Mouse (Mus musculus) heart, postnatal 36 days (tissue): Measurements from ENCODE around the gene Tnfsf10. TPM values are rescaled to one million over a fixed set of nuclear protein-coding genes. Genes with fewer than 3 reads are reported as not detected.
A peak's percentile ranks its signal among the peaks of the same experiment; 100 is the strongest.
"Not testable (repeated sequence)": the region's sequence is repeated elsewhere in the genome, so short reads cannot be mapped to it uniquely, and the experiment has no call there.

ENCODE experiments used
- DNase-seq, 2 experiments: peaks; one replicate each; pipeline ENCODE4 v3.0.0; 2021 to 2022
- intact Hi-C: fragments of 180-260 bp; cut with DNase I; formaldehyde crosslinking; loops from one replicate; pipeline ENCODE4 v1.15.1; 2025
- total RNA-seq, 2 experiments: library from RNA; stranded (reverse); gene quantifications; 2 replicates each; pipeline ENCODE4 v1.2.3; 2021

Tnfsf10 gene
- total RNA-seq = 10 to 100 TPM in 1 of 2 experiments, 1 to 10 TPM in 1; 8.3 to 12.6 TPM

DNA sequence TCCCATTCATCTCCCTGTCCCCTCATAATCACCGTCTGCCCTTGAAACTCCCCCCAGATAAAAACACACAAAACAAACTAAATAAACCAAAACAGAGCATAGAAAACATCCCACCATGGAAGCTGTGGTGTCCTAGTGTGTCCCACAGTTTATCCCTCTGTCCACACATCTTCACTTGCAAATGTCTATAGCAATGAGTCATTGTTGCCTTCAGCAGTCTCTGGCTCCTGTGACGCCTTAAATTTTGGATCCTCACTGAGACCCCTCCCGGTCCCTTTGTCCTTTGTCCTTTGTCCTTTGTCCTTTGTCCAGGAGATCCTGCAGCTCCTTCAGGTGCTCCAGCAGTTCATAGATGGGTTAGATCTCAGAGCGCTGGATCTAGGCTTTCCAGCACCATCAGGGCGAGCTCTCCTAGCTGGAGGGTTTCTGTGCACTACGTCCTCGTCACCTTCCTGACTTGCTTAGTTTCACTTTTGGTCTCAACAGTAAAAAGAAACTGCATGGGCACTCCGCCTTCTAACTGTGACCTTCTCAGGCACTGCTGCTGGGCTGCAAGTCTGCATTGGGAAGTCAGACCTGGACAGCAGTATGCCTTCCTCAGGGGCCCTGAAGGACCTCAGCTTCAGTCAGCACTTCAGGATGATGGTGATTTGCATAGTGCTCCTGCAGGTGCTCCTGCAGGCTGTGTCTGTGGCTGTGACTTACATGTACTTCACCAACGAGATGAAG is at the start of gene Tnfsf10:
Tnfsf10 (plus strand) TSS at position 470 of the 729 bp plus-strand sequence.
- peak; percentile 60 to 63 for DNase-seq
- intact Hi-C loops = no loop called here

DNA sequence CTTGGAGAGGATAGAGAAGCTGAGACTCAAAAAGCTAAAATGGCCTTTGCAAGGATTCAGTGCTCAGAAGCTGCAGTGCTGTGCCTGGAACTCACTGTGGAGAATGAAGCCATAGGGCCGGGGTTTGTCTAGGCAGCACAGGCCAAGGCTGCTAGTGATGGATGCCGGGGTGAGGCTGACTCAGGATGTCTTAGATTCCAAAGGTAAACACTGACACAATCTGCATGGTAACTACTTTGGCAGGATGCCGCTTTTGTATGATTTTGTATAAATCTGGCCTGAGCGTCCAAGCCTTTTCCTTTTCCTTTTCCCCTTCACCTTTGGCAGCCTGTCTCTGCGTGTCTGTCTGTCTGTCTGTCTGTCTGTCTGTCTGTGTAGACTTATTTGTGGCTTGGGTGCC is 49.5 kb upstream of the Tnfsf10 start:
- intact Hi-C loops = no loop called here
- DNase-seq = peak in 1 of 2 experiments; percentile 31

DNA sequence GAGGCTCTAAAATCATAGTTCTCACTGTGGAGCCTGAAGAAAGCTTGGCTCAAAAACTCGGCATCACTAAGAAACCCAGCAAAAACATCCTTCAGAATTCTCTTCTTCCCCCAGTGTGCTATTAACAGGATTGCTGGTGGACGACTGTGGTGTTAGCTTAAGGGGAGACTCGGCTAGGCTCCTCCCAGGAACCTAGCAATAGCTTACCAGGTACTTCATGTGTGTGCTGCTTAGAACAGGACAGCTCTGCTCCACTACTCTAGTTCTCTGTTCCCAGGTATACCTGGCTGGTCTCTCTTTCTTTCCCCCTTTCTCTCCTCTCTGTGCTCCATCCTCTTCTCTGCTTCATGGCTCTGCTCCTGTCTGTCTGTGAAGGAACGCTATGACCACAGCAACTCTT is 48.9 kb upstream of the Tnfsf10 start:
- DNase-seq = no peak
- intact Hi-C loops = no loop called here

DNA sequence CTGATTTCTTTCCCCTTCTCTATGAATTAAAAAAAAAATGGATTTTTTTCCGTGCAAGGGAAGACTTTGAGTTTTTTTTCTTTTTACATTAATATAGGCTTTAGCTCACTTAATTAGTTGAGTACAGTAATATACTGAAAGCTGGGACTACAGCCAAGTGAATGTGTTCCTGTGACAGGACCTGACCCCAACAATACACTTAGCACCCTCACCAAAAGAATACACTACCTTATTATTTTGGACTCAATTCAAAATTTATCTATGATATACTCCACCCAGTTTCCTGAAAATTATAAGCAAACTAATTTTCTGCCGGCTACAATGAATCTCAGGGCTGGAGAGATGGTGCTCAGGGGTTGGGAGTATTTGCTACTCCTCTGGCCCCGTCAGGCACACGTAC is 47.7 kb upstream of the Tnfsf10 start:
- DNase-seq = no peak
- intact Hi-C loops = no loop called here

DNA sequence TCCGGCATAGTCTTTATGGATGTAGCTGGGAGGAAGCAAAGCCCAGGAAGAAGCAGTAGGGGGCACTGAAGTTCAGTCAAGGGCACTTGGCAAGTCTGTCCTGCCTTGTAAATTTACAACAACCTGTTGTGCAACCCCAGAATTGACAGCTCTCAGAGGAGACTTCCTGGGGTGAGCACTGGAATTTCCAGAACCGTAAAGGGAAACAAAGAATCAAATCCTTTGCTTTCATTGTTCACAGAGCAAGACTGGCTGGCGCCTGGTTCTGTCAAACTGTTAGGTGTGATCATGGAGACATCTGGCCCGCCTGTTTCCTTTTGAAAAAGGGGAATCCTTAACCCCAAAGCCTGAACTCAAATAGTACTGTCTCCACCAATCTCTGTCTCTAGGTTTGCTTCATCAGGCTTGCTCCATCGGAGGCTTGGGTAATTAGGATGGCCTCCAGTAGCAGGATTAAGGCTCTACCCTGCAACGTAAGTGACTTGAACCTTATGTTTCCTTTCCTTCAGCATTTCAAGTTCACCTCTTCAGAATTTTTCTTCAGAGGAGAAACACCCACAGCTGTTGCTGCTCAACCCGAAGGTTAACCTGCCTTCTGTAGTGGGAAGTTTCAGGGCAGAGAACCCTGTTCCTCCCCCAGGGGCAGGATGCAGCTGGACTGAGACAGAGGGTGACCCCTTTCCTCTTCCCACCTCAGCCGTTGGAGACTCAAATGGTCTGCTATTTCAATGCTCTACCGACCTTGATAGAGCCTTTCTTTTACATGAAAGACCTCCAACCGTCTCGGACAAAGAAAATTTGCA is 46.5 kb upstream of the Tnfsf10 start:
- DNase-seq = peak; percentile 50 to 58
- intact Hi-C loops = loop anchor here (1.0 to 2.0 kb wide), 3 partner anchors 20 to 68 kb away; no protein-coding TSS in a partner anchor

DNA sequence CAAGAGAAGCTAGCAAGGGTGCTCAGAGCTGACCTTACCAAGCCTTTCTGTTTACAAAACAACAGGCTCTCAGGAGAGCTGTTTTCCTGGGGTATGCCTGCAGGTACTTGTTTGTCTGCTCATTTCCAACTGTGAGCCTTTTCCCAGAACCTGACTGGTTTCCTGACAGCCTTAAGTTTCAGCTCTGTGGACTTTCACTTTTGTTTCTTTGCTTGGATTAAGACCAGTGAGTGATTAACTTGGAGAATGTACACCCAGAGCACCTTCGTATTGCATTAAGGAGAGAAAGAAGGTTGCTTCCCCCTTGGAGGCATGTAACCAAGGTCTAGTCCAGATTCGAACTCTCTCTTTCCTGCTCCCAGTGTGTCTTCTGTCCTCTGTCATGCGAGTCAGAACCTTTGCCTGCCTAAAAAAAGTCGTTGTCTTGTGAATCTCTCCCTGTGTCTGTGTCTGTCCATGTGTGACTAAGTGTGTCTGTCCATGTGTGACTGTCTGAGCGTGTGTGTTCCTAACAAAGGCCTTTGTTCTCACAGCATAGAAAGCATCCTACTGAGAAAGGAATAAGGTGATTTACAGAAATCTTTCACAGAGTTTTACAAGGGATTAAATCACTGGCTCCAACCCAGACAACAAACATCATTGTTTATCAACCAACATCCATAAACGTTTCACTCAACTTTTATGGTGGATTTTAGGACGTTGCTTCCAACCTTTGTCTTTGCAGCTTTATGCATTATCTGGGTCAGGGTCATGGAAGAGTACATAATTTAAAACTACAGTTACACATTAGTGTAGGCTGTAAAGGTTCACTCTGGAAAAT is 43.7 kb upstream of the Tnfsf10 start:
- intact Hi-C loops = no loop called here
- no peak for DNase-seq

DNA sequence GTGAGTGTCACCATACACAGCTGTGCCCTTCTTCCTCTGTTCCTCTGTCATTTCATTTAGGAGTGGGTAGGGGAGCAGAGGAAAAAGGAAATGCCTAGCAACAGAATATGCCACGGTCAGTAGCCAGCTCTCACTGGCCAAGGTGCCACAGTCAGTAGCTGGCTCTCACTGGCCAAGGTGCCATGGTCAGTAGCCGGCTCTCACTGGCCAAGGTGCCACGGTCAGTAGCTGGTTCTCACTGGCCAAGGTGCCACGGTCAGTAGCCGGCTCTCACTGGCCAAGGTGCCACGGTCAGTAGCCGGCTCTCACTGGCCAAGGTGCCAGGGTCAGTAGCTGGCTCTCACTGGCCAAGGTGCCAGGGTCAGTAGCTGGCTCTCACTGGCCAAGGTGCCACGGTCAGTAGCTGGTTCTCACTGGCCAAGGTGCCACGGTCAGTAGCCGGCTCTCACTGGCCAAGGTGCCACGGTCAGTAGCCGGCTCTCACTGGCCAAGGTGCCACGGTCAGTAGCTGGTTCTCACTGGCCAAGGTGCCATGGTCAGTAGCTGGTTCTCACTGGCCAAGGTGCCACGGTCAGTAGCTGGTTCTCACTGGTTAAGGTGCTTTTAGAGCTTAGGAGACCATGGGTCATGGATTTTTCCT is 37.4 kb upstream of the Tnfsf10 start:
- intact Hi-C loops, DNase-seq: not testable (repeated sequence)

DNA sequence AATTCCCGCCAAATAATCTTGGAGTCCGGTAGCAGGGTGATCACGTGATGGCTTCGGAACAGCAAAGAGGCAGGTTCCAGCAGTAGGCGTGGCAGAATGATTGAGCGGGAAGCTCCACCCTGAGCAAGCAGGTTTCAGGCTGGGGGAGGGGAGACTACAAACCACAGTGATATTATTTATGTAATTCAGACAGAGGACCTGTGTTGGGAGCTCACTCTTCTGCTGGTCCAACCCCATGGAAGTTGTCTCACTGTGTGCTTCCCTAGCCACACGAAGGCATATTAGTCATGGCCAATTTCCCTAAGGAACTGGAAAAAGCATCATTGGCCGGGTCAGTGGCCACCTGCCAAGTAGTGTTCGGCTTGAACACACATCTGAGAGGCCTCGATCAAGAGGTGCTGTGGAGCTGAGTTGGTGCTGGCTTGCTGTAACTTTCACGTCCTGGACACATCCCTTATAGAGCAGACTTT is 36.5 kb upstream of the Tnfsf10 start:
- DNase-seq = peak; percentile 54 to 65
- intact Hi-C loops = no loop called here

DNA sequence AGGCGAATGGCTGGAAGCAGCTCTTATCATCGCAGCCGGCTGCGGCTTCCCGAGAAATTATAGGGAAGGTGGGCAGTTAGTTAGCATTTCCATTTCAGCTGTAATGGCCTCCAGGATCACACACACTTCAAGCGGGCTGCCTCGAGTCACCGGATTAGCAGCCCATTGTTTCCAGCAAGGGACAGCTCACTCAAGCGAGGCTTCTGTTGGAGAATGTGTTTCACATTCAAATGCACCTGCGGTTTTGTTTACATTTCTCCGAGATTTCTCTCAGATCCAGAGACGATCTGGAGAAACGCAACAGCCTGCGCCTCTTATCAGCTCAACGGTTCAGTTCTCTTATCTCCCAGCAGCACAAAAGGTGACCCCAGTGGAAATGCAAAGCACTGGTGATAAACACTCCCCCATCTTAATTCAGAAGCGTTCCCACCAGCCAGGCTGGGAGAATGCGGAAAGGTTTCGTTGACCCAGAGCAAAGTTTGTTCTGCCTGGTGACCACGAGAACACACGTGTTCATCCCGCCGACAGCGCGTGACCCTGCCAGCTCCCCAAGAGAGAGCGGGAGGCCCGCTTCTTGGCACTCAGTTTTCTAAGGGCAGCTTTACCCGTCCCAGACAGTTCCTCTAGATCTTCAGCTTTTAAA is 33.6 kb upstream of the Tnfsf10 start:
- intact Hi-C loops = no loop called here
- DNase-seq = peak in 1 of 2 experiments; percentile 25

DNA sequence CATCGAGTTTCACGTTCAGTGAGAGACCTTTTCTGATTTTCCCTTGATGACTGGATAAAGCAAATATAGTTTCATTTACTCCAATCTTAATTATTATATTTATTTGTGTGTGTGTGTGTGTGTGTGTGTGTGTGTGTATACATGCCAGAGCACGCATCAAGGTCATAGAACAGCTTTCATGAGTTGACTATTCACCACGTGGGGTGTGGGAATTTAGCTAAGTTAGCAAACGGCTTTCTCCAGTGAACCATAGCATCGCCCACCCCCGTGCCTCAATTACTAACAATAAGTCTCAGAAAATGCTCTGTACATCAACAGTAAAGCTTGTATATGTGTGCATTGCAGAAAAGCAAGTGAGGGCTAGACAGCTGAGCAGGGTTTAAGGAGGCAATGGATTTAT is 33.0 kb upstream of the Tnfsf10 start:
- intact Hi-C loops = no loop called here

DNA sequence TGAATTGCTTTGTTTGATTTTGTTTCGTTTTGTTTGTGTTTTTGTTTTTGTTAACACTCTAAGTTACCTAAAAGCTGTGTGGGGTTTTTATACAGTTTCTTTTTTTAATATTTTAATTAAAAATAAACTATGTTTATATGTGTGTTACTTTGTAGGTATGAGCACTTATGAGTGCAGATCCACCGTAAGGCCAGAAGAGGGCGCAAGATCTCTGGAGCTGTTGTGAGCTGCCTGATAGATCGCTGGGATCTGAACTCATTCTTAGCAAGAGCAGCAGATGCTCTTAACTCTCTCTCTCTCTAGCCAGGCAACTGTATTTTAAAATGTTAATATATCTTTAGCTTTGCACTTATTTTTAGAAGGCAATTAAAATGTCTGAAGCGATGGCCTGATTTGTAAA is 32.6 kb upstream of the Tnfsf10 start:
- no peak for DNase-seq
- intact Hi-C loops = no loop called here

More for the DNA sequence above, 33.0 kb upstream of the Tnfsf10 start:
- no peak for DNase-seq

DNA sequence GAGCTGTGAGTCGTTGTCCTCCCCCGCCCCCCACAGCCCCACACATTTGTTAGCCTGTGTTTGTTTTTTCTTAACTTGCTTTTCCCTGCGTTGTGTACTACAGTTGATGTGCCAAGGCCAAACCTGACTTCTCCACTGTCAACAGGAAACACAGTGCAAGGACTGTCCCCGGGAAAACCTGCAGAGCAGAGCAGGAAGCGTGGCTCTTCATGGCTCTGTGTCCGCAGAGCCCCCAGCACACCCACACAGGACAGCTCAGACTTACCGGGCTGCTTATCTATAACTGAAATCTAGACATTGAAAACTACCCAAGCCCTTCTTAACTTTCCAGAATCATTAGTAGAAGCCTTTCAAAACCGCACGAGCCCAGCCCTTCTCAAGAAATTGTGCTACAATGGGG is 31.8 kb upstream of the Tnfsf10 start:
- intact Hi-C loops = no loop called here
- no peak for DNase-seq

DNA sequence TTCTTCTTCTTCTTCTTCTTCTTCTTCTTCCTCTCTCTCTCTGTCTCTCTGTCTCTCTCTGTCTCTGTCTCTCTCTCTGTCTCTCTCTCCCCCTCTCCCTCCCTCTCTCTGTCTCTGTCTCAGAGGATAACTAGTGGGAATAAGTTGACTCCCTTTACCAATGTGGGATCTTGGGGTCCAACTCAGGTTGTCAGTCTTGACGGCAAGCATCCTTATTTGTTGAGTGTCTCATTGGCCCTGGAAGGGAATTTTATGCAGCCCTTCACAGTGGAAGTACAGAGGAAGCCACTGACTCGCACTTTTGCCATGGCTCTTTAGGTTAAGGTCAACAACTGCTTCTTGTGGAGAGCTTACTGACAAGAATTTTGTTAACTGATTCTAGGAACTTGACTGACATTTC is 28.5 kb upstream of the Tnfsf10 start:
- no peak for DNase-seq
- intact Hi-C loops = no loop called here

DNA sequence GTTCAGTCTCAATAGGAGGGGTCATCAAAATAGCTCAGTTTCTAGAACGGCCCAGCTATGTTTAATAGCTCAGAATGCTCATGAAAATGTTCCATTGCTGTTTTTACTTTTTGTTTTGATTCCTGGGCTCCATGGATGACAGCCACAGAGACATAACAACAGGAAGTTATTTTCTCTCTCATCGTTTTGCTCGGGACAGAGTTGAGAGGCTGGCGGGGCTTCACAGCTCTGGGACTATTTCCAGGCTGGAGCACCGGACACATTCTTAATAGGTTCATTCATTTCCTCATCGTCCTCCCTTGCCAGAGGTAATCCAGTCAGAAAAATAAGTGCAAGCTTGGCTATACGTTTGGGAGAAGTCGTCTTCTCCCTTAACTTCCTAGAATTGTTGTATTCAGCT is 27.9 kb upstream of the Tnfsf10 start:
- intact Hi-C loops = no loop called here
- peak in 1 of 2 experiments; percentile 28 for DNase-seq

DNA sequence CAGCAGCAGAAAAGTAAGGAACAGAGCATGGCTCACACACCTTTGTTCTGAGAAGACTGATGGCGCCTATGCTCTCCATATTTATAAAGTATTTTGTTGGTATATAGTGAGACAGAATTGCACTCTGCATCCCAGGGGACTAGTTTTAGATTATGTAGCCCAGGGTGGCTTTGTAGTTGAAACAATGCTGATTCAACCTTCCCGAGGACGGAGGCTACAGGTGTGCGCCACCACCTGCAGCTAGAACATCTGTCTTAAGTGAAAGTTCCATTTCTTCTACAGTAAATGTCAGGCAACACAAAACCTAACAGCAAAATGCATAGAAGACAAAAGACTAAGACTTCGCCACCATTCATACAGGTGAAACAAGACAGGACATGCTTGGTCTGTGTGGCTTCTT is 26.5 kb upstream of the Tnfsf10 start:
- no peak for DNase-seq
- intact Hi-C loops = loop anchor here (2.0 kb wide), 1 partner anchor 19 kb away; no protein-coding TSS in a partner anchor

DNA sequence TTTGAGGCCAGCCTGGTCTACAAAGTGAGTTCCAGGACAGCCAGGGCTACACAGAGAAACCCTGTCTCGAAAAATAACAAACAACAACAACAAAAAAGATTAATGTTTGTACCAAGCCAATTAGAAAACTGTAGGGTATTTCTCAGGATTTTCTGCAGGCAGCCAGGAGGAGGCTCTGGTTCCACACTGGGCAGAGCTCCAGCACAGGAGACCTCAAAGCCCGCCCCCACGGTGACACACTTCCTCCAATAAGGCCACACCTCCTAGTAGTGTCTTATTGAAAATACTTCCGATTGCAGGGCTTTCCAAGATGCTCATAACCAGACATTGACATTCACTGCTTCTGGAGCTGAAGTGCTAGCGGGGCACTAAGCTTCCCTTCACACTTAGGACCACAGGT is 25.9 kb upstream of the Tnfsf10 start:
- not testable (repeated sequence) for DNase-seq
- intact Hi-C loops = loop anchor here (2.0 kb wide), 1 partner anchor 20 kb away; no protein-coding TSS in a partner anchor

DNA sequence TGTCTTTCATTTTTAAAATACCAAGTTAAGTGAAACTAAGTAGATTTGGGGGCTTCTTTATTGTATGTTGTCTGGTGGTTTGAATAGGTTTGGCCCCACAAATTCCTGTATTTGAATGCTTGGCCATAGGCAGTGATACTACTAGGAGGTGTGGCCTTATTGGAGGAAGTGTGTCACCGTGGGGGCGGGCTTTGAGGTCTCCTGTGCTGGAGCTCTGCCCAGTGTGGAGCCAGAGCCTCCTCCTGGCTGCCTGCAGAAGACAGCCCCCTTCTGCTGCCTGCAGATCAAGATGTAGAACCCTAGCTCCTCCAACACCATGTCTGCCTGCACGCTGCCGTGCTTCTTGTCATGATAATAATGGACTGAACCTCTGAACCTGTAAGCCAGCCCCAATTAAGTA is 25.4 kb upstream of the Tnfsf10 start:
- intact Hi-C loops = loop anchor here (2.0 kb wide), 1 partner anchor 21 kb away; no protein-coding TSS in a partner anchor
- DNase-seq = not testable (repeated sequence)

DNA sequence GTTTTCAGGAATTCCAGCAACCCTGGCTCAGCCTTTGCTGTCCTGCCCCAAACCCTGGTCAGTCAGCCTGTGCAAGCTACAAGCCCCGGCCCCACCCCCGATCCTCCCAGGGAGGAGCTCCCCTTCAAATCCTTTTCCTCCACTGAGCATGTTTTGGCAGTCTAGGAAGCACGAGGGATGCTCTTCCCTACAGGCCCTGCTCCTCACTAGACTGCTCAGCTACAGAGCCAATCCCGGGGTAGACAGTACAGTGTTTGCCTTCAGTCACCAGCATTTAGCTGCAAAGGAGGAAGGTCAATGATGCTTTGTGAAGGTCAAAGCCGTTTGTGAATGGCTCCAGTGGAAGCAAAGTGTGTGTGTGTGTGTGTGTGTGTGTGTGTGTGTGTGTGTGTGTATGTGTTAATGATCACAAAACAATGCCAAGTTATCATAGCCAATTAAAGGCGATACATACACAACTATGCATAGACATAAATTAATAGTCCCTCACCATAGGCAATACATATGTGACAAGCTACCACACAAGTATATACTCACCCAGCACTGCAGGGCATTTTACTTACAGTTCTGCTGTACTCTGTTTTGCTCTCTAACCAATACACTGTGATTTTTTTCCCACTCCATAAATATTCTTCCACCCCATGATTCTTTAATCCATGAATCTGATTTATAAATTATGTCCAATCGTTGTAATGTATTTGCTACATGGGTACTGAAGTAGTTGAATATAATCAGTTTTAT is 23.0 kb upstream of the Tnfsf10 start:
- no peak for DNase-seq
- intact Hi-C loops = no loop called here

DNA sequence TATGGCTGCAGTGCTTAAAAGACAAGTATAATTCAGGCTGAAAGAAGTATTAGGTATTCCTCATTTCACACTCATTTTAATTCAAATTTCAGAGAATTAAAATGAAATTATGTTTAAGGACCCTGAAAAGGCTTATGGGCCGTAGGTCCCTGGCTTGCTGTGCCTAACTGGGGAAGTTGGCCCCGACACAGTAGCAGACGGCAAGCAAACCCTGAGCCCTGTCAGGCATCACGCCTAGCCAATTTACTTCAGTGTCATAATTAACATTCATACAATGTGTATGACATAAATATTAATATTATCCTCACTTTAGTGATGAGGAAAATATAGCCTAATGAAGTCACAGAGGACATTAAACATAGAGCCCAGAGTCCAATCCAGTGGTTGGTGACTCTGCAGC is 16.4 kb upstream of the Tnfsf10 start:
- DNase-seq = no peak
- intact Hi-C loops = no loop called here
